Mouse (Mus musculus): ENCODE data around the gene Baz2b.

DNA sequence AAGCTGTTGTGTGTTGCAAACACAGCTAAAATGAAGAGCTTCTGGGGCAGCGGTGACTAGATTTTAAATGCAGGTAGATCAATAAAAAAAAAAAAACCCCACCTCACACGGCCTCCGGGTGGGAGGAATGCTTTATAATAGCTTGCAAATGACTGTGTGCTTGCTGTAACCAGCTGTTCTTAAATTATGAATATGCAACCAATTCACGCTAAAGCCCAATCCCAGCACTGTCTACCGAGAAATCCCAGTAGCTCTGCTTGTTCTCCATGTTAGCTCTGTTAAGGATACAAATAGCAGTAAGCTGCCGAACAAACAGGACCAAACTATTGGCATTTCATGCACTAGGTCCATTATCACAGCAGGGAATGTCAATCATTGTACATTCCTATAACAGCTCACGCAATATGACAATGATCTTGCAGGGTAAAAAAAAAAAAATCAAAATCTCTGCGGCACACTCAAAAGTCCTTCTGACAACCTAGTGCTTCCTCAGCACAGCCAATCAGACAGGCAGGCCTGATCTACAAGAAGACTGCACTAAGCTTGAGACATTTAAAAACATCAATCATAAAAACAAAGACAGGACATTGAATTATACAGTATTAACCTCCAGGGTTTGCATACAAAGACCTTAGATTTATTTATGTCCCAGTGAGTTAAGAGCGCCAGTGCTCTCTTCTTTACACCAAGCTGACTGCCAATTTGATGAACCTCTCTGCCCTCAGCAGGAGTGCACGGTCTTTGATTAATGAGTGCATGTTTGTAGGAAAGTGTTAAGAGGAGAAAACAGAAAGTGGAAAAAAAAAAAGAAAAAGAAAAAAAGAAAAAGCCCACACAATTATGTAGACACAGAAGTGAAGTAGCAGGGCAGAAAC lies 90.7 kb downstream of the Baz2b start:
- no peak for TF ChIP-seq USF1 (IDR thresholded peaks at IDR 0.05; ENCODE audit: low read depth, low read length)
- TF ChIP-seq MAZ (IDR thresholded peaks at IDR 0.05; ENCODE audit: low read depth, low read length): no peak
